Mouse (Mus musculus): ENCODE measurements around the gene Bag6. TPM values are rescaled to one million over a fixed set of nuclear protein-coding genes. Genes with fewer than 3 reads are reported as not detected.
A peak's percentile ranks its signal among the peaks of the same experiment; 100 is the strongest.

Bag6 gene
- polyA plus RNA-seq, 1 experiment = 145 TPM

DNA sequence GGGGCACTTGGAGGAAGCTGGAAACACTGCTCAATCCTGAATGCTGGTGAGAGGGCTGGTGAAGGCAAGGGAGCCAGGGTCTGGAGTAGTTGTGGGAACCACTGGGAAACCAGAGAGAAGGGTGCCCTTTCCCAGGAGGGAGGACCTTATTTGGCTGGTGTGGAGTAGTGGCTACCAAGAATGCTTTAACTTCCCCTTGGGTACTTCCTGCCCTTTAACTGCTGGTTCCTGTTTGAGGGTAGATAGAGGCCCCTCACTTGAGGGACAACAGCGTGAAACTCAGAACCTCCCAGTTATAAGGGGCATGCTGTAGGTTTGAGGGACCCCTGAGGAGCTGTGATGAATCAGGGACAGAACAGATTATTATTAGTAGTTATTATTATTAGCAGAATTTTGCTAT, 54.2 kb downstream of the Bag6 start:
- no peak for TF ChIP-seq CTCF (conservative IDR thresholded peaks at IDR 0.05; ENCODE audit: insufficient read depth, insufficient read length, low read depth, low read length)
- TF ChIP-seq POLR2A (IDR thresholded peaks at IDR 0.05; ENCODE audit: low read depth, low read length) = no peak
- no peak overlapping the region for H3K27ac ChIP-seq (ENCODE audit: insufficient read depth, low read depth, low read length)
- no peaks in the 10 kb centered on the region for H3K27me3 ChIP-seq (replicated peaks; ENCODE audit: control insufficient read depth, insufficient read depth, low read length)
- no peak for DNase-seq
- WGBS = 68% methylated on average over 1 of the region's 1 CpGs
- H3K4me3 ChIP-seq (ENCODE audit: insufficient read depth, low read depth, low read length) = no peak overlapping the region
- H3K4me1 ChIP-seq (ENCODE audit: control insufficient read depth, insufficient read depth, low read length) = no peaks in the 10 kb centered on the region
- H3K36me3 ChIP-seq (ENCODE audit: control insufficient read depth, insufficient read depth, low read length) = no peaks in the 10 kb centered on the region

DNA sequence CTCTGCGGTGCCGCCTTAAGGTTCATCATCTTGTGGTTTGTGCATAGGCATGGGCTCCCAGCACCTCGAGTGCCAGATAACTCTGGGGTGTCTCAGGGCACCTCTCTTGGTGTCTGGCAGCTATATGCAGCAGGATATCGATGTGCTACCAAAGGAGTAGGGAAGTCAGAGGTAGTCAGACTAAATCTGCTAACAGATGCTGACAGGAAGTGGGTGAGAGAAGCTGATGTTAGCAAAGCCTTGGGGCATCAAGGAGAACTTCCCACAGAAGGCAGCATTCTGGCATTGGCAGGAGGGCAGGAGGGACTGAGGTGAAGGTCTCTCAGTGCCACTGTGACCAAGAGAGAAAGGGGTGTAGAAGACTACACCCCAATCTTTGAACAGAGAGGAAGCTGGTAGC, 55.1 kb downstream of the Bag6 start:
- H3K4me1 ChIP-seq (ENCODE audit: control insufficient read depth, insufficient read depth, low read length) = no peaks in the 10 kb centered on the region
- no peak for DNase-seq
- TF ChIP-seq POLR2A (IDR thresholded peaks at IDR 0.05; ENCODE audit: low read depth, low read length) (no peak), CTCF (conservative IDR thresholded peaks at IDR 0.05; ENCODE audit: insufficient read depth, insufficient read length, low read depth, low read length) (no peak)
- WGBS = 80% methylated on average over 4 of the region's 4 CpGs
- H3K27ac ChIP-seq (ENCODE audit: insufficient read depth, low read depth, low read length) = no peak overlapping the region
- no peaks in the 10 kb centered on the region for H3K27me3 ChIP-seq (replicated peaks; ENCODE audit: control insufficient read depth, insufficient read depth, low read length)
- H3K36me3 ChIP-seq (ENCODE audit: control insufficient read depth, insufficient read depth, low read length) = no peaks in the 10 kb centered on the region
- no peak overlapping the region for H3K4me3 ChIP-seq (ENCODE audit: insufficient read depth, low read depth, low read length)

DNA sequence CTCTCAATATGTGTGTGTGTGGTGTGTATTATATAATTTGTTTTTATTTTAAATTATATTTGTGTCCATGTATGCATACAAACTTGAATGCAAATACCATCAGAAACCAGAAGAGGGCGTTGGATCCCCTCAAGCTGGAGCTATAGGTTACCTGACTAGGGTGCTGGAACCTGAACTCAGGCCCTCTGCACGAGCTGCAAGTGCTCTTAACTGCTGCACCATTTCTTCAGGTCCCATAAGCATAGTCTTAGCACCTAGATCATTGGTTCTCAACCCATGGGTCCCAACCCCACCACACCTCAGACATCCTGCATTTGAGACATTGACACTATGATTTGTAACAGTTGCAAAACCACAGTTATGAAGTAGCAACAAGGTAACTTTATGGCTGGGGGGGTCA, 56.7 kb downstream of the Bag6 start:
- Histone ChIP-seq H3K27ac (ENCODE audit: insufficient read depth, low read depth, low read length) (no peak overlapping the region), H3K4me1 (ENCODE audit: control insufficient read depth, insufficient read depth, low read length) (no peaks in the 10 kb centered on the region), H3K4me3 (ENCODE audit: insufficient read depth, low read depth, low read length) (no peak overlapping the region), H3K36me3 (ENCODE audit: control insufficient read depth, insufficient read depth, low read length) (no peaks in the 10 kb centered on the region), H3K27me3 (replicated peaks; ENCODE audit: control insufficient read depth, insufficient read depth, low read length) (no peaks in the 10 kb centered on the region)
- no peak for DNase-seq
- no peak for TF ChIP-seq POLR2A (IDR thresholded peaks at IDR 0.05; ENCODE audit: low read depth, low read length)
- TF ChIP-seq CTCF (conservative IDR thresholded peaks at IDR 0.05; ENCODE audit: insufficient read depth, insufficient read length, low read depth, low read length) = no peak
- 74% methylated on average over 2 of the region's 2 CpGs for WGBS

DNA sequence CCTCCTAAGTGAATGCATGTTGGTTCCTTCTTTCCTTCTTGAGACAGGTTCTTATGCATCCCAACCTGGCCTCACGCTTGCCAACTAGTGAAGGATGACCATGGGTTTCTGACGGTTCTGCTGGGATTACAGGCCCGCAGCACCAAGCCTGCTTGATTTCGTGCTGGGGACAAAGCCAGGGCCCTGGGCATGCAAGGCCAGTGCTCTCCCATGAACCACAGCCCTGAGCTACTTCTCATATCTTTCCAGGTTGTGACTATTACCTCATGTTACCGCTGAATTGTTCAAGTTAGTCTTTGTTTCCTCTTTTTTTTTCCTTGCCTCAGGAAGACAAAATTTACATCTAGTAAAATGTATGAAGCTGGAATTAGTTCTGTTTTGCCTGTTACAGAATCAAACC, 57.9 kb downstream of the Bag6 start:
- DNase-seq = no peak
- Histone ChIP-seq H3K36me3 (ENCODE audit: control insufficient read depth, insufficient read depth, low read length) (no peaks in the 10 kb centered on the region), H3K27ac (ENCODE audit: insufficient read depth, low read depth, low read length) (no peak overlapping the region), H3K27me3 (replicated peaks; ENCODE audit: control insufficient read depth, insufficient read depth, low read length) (no peaks in the 10 kb centered on the region), H3K4me3 (ENCODE audit: insufficient read depth, low read depth, low read length) (no peak overlapping the region), H3K4me1 (ENCODE audit: control insufficient read depth, insufficient read depth, low read length) (no peaks in the 10 kb centered on the region)
- TF ChIP-seq CTCF (conservative IDR thresholded peaks at IDR 0.05; ENCODE audit: insufficient read depth, insufficient read length, low read depth, low read length) (no peak), POLR2A (IDR thresholded peaks at IDR 0.05; ENCODE audit: low read depth, low read length) (no peak)
- WGBS = 81% methylated on average over 5 of the region's 5 CpGs

DNA sequence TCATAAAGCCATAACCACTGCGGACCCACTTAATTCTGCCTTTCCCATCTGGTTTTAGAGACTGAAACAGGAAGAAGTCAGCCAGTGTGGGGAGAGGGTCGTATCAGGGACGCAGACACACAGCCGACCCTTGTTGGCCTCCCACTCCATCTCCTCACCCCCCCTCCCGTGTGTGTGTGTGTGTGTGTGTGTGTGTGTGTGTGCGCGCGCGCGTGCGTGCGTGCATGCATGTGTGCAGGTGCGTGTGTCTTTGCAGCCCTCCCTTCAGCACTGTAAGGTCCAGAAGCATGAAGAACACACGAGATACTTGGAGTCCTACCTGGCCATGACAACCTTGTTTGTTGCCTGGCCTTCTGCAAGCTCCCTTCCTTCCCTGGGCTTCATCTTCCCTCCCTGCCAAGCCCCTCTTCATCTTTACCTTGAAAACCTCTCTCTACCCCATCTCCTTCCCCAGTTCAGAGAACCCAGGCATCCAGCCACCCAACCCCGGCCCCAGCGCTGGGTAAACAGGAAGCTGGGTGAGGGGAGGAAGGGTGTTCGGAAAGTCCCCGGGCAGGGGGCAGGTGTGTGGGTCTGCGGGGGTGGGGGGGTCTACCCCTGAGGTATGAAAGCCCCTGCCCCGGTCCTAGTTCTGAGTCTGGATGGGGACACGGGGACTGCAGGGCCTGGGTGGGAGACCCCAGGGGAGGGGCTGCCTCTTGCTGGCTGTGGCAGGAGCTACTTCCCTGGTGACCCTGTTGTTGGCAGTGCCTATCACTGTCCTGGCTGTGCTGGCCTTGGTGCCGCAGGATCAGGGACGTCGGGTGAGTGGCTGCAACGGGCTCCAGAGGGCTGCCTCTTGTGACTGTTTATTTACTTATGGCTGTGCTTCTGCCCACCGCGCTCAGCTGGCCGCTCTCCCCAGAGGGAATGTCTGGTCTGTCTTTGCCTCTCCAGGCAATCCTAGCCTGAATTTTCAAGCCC, 59.2 kb downstream of the Bag6 start, which contains the start of gene Ltb:
Gene Ltb (plus strand): TSS at position 559 of the 963 bp plus-strand sequence.
- WGBS = 63% methylated on average over 28 of the region's 28 CpGs
- DNase-seq = no peak

DNA sequence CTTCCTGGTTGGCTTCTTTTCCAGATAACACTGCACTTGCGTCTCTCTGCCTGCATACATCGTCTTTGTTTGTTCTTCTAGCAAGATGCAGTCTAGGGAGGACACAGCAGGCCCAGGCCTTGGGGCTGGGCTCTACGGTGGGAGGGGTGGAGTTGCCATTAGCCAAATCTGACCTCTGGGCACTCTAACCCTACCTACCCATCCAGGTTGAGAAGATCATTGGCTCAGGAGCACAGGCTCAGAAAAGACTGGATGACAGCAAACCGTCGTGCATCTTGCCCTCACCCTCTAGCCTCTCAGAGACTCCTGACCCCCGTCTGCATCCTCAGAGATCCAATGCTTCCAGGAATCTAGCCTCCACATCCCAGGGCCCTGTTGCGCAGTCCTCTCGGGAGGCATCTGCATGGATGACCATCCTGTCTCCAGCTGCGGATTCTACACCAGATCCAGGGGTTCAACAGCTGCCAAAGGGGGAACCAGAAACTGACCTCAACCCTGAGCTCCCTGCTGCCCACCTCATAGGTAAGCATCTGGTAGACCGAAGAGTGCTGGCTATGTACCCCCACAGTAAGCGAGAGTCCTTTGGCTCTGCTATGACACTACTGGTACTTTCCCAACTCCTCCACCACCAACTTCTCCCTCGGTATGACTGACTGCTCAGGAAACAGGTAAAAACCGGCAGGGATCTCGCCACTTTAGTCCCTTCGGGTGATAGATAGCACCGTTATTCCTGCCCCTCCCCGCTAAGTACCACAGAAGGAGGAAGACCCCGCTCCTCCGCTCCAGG, 60.1 kb downstream of the Bag6 start:
- DNase-seq = no peak
- H3K4me3 ChIP-seq (ENCODE audit: insufficient read depth, low read depth, low read length) = peak overlapping the region; percentile 54
- no peak overlapping the region for H3K27ac ChIP-seq (ENCODE audit: insufficient read depth, low read depth, low read length)
- no peaks in the 10 kb centered on the region for H3K36me3 ChIP-seq (ENCODE audit: control insufficient read depth, insufficient read depth, low read length)
- H3K27me3 ChIP-seq (replicated peaks; ENCODE audit: control insufficient read depth, insufficient read depth, low read length) = no peaks in the 10 kb centered on the region
- no peaks in the 10 kb centered on the region for H3K4me1 ChIP-seq (ENCODE audit: control insufficient read depth, insufficient read depth, low read length)
- TF ChIP-seq CTCF (conservative IDR thresholded peaks at IDR 0.05; ENCODE audit: insufficient read depth, insufficient read length, low read depth, low read length) (no peak), POLR2A (IDR thresholded peaks at IDR 0.05; ENCODE audit: low read depth, low read length) (no peak)
- 46% methylated on average over 19 of the region's 19 CpGs for WGBS

More for the DNA sequence above, 59.2 kb downstream of the Bag6 start, which contains the start of gene Ltb:
- Histone ChIP-seq H3K27ac (ENCODE audit: insufficient read depth, low read depth, low read length) (no peak within 1 kb of the TSS), H3K4me1 (ENCODE audit: control insufficient read depth, insufficient read depth, low read length) (no peaks in the 10 kb centered on the region), H3K27me3 (replicated peaks; ENCODE audit: control insufficient read depth, insufficient read depth, low read length) (no peaks in the 10 kb centered on the region), H3K36me3 (ENCODE audit: control insufficient read depth, insufficient read depth, low read length) (no peaks in the 10 kb centered on the region), H3K4me3 (ENCODE audit: insufficient read depth, low read depth, low read length) (no peak within 1 kb of the TSS)
- TF ChIP-seq CTCF (conservative IDR thresholded peaks at IDR 0.05; ENCODE audit: insufficient read depth, insufficient read length, low read depth, low read length) (no peak), POLR2A (IDR thresholded peaks at IDR 0.05; ENCODE audit: low read depth, low read length) (no peak)

Data from kidney, adult 2 months (tissue).